Mouse (Mus musculus) kidney, postnatal 0 days (tissue): ENCODE results near the gene Tmem50a. TPM values are rescaled to one million over a fixed set of nuclear protein-coding genes. Genes with fewer than 3 reads are reported as not detected.

Experiments used
- ATAC-seq: fragments of 200-750 bp; cut with Nextera tagmentation; replicated peaks from 2 replicates; pipeline ENCODE4 v1.8.0; 2017; ENCODE audit warnings: low read depth, moderate number of reproducible peaks, moderate TSS enrichment, moderate library complexity; ENCODE audit not compliant: low FRiP score
- DNase-seq: peaks from one replicate; pipeline ENCODE4 v3.0.0-alpha.2; 2016; ENCODE audit warnings: low spot score
- H3K27ac ChIP-seq: fragments of 300-500 bp; sonication (generic); 2 replicates; pipeline ENCODE4 v1.5.1; 2014; ENCODE audit warnings: mild to moderate bottlenecking
- H3K27me3 ChIP-seq: fragments of 300-500 bp; sonication (generic); 2 replicates; pipeline ENCODE4 v1.6.1; 2014; ENCODE audit warnings: low read length, mixed read lengths; ENCODE audit not compliant: insufficient read depth
- H3K36me3 ChIP-seq: fragments of 300-500 bp; sonication (generic); 2 replicates; pipeline ENCODE4 v1.6.1; 2014; ENCODE audit warnings: low read length, mixed read lengths; ENCODE audit not compliant: insufficient read depth
- H3K4me1 ChIP-seq: fragments of 300-500 bp; sonication (generic); replicated peaks from 2 replicates; pipeline ENCODE4 v1.6.1; 2014; ENCODE audit warnings: antibody characterized with exemption, low read length, mixed read lengths; ENCODE audit not compliant: insufficient read depth
- H3K4me2 ChIP-seq: fragments of 300-500 bp; sonication (generic); 2 replicates; pipeline ENCODE4 v1.6.1; 2014; ENCODE audit warnings: mild to moderate bottlenecking, low read length, moderate library complexity, mixed read lengths
- H3K4me3 ChIP-seq: fragments of 300-500 bp; sonication (generic); replicated peaks from 2 replicates; pipeline ENCODE4 v1.5.1; 2014; ENCODE audit warnings: low read depth, low read length
- H3K9ac ChIP-seq: fragments of 300-500 bp; sonication (generic); 2 replicates; pipeline ENCODE4 v1.6.1; 2014; ENCODE audit warnings: low read depth, low read length
- H3K9me3 ChIP-seq: fragments of 300-500 bp; sonication (generic); replicated peaks from 2 replicates; pipeline ENCODE4 v1.6.1; 2016; ENCODE audit warnings: low read length, inconsistent platforms, mixed read lengths
- CTCF ChIP-seq: IDR thresholded peaks from 2 replicates; pipeline ENCODE4 v1.5.1; 2016; ENCODE audit warnings: antibody characterized with exemption, low read depth, mild to moderate bottlenecking, moderate library complexity
- whole genome bisulfite sequencing: fragments of 180-500 bp; shearing (Covaris S2); extraction: QIAGEN DNeasy Blood & Tissue Kit; methylation state at CpG from one replicate; pipeline ENCODE4 v1.1.7; 2014; 5-methylcytosine and 5-hydroxymethylcytosine counted together
- polyA plus RNA-seq: library from polyadenylated mRNA; unstranded; fragments of >200 nt; fragmentation: Nextera tagmentation; extraction: Ambion mirVana; gene quantifications from 2 replicates; pipeline ENCODE4 v1.2.1, GENCODE M21; 2015

Tmem50a gene
- polyA plus RNA-seq, 1 experiment from 2014 or later, result 169 TPM

DNA sequence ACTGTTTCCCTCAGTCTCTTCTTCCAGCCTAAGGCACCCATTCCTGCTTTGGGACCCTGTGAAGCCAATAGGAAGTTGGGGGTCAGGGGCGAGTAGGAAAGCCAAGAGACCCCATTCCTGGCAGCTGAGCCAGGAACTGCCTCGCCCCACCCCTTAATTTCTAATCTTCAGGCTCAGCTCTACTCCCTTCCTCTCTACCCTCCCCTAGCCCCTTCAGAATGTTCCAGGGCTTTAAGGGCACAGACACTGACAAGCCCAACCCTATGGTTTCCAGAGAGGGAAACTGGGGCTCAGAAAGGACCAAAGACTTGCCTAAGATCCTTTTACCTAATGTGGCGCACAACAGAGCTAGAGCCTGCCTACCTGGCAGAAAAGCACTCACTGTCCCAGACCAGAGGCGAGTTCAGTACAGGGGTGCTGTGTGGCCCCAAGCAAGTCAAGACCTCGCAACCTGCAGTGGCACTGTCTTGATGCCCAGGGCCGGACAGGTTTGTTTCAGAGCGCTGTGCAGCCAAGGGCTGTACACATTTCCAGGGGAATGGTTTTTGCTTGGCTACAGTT, 44.9 kb downstream of the Tmem50a start:
- Histone ChIP-seq H3K27me3 (peaks cover 5% of the 10 kb centered on the region; the same call in 1 of the 2 replicates), H3K4me3 (no peak overlapping the region), H3K9me3 (no peaks in the 10 kb centered on the region), H3K27ac (no peak overlapping the region), H3K4me2 (peak overlapping the region; percentile 39), H3K36me3 (no peaks in the 10 kb centered on the region), H3K9ac (0 out of 2 replicates have a peak overlapping the region, but pooled peaks have one; percentile 24), H3K4me1 (peaks cover 6% of the 10 kb centered on the region)
- peak; percentile 31 for DNase-seq
- 62% methylated on average over 7 of the region's 7 CpGs for WGBS
- ATAC-seq, result no peak
- TF ChIP-seq CTCF, result no peak

- H3K4me2 ChIP-seq, result peak overlapping the region; percentile 39
- no peak overlapping the region for H3K4me3 ChIP-seq
- 16% methylated on average over 16 of the region's 16 CpGs for WGBS
- peaks cover 5% of the 10 kb centered on the region; the same call in 1 of the 2 replicates for H3K27me3 ChIP-seq
- H3K4me1 ChIP-seq, result peaks cover 6% of the 10 kb centered on the region
- ATAC-seq (no peak), DNase-seq (no peak)
- H3K9ac ChIP-seq, result 0 out of 2 replicates have a peak overlapping the region, but pooled peaks have one; percentile 24
- H3K27ac ChIP-seq, result no peak overlapping the region
- no peaks in the 10 kb centered on the region for H3K9me3 ChIP-seq
- no peaks in the 10 kb centered on the region for H3K36me3 ChIP-seq
- TF ChIP-seq CTCF, result no peak
These were observed 45.6 kb downstream of the Tmem50a start for GRCm38 (mm10) chr4:134869068-134869730.

- WGBS, result 31% methylated on average over 9 of the region's 9 CpGs
- Histone ChIP-seq H3K4me2 (no peak overlapping the region), H3K27ac (no peak overlapping the region), H3K4me1 (peaks cover 6% of the 10 kb centered on the region), H3K4me3 (no peak overlapping the region), H3K27me3 (peaks cover 5% of the 10 kb centered on the region; the same call in 1 of the 2 replicates), H3K9ac (no peak overlapping the region), H3K36me3 (no peaks in the 10 kb centered on the region), H3K9me3 (no peaks in the 10 kb centered on the region)
- ATAC-seq, result no peak
- TF ChIP-seq CTCF, result no peak
- no peak for DNase-seq
These were observed 46.3 kb downstream of the Tmem50a start for GRCm38 (mm10) chr4:134868490-134868889.

DNA sequence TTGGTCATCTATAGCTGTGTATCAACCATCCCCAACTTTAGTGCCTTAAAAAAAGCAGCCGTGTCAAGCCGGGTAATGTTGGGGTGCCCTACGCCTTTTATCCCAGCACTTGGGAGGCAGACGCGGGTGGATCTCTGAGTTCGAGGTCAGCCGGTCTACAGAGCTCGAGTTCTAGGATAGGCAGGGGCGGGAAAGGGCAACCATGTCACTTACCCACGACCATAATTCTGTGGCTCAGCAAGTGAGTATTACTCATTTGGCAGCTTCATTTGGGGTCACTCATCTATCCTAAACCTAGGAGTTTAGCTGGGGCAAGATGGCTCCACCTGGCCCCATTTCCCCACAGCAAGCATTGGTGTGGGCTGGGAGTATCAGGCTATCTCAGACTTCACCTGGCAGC, 46.8 kb downstream of the Tmem50a start:
- WGBS, result 88% methylated on average over 10 of the region's 10 CpGs

GRCm38 (mm10) chr4:134867661-134868060, 47.2 kb downstream of the Tmem50a start:
- no peak overlapping the region for H3K9ac ChIP-seq

More for the DNA sequence above, 46.8 kb downstream of the Tmem50a start:
- Histone ChIP-seq H3K9ac (no peak overlapping the region), H3K27me3 (peaks cover 5% of the 10 kb centered on the region; the same call in 1 of the 2 replicates), H3K4me2 (no peak overlapping the region), H3K27ac (no peak overlapping the region), H3K36me3 (no peaks in the 10 kb centered on the region), H3K4me3 (no peak overlapping the region), H3K9me3 (no peaks in the 10 kb centered on the region), H3K4me1 (peaks cover 6% of the 10 kb centered on the region)
- TF ChIP-seq CTCF, result no peak
- DNase-seq, result no peak
- no peak for ATAC-seq

GRCm38 (mm10) chr4:134867213-134867612, 47.6 kb downstream of the Tmem50a start:
- ATAC-seq, result no peak
- no peak overlapping the region for H3K9ac ChIP-seq
- DNase-seq, result no peak
- H3K27me3 ChIP-seq, result peaks cover 5% of the 10 kb centered on the region; the same call in 1 of the 2 replicates
- H3K36me3 ChIP-seq, result no peaks in the 10 kb centered on the region
- H3K4me2 ChIP-seq, result no peak overlapping the region
- no peak overlapping the region for H3K27ac ChIP-seq
- H3K4me1 ChIP-seq, result peaks cover 6% of the 10 kb centered on the region
- TF ChIP-seq CTCF, result no peak
- H3K4me3 ChIP-seq, result no peak overlapping the region
- 85% methylated on average over 8 of the region's 8 CpGs for WGBS
- H3K9me3 ChIP-seq, result no peaks in the 10 kb centered on the region

More at GRCm38 (mm10) chr4:134867661-134868060, 47.2 kb downstream of the Tmem50a start:
- DNase-seq, result no peak
- ATAC-seq, result no peak
- Histone ChIP-seq H3K4me2 (no peak overlapping the region), H3K4me3 (no peak overlapping the region), H3K9me3 (no peaks in the 10 kb centered on the region), H3K36me3 (no peaks in the 10 kb centered on the region), H3K4me1 (peaks cover 6% of the 10 kb centered on the region), H3K27me3 (peaks cover 5% of the 10 kb centered on the region; the same call in 1 of the 2 replicates), H3K27ac (no peak overlapping the region)
- 93% methylated on average over 8 of the region's 8 CpGs for WGBS
- TF ChIP-seq CTCF, result no peak
